Mouse (Mus musculus): ENCODE measurements around the gene Pqbp1. TPM values are rescaled to one million over a fixed set of nuclear protein-coding genes. Genes with fewer than 3 reads are reported as not detected.

Pqbp1 gene
- polyA plus RNA-seq (2014; fragmentation: Illumina TruSeq; extraction: RNeasy Lipid Tissue Mini Kit (QIAGEN cat#74804); ENCODE audit: low replicate concordance) = 5.5 TPM

DNA sequence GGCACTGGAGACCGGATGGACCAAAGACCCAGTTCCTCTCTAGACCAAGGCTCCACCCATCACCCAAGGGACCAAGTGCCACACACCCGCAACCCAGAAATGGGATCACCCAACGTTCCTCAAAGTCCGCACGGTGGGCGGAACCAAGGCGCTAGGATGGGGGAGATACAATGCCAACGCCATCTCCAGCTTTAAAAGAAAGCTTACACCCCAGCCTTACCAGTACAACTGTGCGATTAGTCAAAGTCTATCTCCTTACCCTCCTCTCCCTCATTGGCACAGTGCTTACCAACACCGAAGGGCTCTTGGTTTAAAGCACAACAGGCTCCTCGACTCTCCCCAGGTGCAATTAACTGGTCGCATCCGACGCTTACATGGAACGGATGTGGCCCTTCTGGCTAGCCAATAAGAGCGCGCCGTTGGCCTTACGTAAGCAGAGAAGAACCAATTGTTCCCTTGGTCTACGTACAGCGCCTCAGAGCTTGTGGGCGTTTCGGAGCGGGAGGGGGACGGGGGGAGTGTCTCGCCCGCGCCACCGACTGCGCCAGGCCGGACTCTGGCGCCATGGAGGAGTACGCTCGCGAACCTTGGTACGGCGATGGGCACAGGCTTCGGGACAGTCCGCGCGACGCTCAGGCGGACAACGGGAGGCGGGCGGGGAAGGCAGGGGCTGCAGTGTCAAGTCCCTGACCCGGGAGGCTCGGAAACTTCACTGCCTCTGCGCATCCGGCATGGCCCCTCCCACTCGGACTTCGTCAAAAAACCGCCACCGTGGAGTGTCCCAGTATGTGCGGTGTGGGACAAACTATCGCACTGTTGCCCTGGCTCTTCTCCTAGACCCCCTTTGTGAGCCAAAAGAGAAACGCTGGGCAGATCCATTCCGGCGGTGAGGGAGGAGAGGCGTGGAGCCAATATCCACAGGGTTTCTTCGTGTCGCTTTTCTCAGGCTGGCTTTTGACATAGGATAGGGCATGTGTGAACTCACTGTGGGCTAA is at the start of gene Pqbp1, which contains the start of gene Timm17b:
Gene Pqbp1, minus strand, starts transcription at position 390 of the 995 bp plus-strand sequence.
Gene Timm17b, plus strand, starts transcription at position 478 of the 995 bp plus-strand sequence.

DNA sequence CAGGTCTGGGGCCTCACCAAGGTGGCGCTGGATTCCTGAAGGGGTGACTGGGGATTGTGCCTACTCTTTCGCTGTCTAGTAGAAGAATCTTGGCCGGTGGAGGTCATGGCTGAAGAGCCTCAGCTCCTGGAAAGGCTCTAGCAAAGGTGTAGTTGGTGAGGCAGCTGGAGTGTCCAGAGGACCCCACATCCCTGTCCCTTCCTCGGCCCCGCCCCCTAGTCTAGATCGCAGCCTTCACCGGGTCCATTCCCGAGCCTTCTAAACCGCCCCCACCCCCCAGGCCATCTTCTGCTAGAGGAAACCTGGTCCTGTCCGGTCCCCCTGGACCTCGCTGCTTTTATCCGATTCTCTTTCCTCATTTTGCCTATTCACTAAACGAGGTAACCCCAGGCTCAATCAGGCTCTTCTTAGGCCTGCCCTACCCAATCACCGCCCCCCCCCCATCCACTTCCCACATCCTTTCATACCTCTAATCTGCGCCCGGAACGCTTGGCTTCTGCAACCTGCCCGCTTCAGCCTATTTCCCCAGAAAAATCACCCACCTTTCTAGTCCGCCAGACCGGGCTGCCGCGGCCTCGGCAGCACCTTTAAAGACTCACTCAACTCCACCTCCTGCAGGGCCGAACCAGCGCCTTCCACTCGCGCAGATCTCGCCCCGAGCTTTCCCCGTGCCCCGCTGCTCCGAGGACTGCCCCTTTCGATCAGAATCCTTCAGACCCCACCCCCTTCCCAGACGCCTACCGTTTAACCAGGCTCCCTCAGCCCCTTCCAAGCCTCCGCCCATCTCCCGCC is 48.2 kb upstream of the Pqbp1 start, which contains the start of gene Hdac6:
Gene Hdac6, minus strand, starts transcription at position 782 of the 792 bp plus-strand sequence.

GRCm38 (mm10) chrX:7928270-7928790 is 29.3 kb upstream of the Pqbp1 start, which contains the start of gene Eras:
TSS of gene Eras (minus strand) at chrX:7928607.

DNA sequence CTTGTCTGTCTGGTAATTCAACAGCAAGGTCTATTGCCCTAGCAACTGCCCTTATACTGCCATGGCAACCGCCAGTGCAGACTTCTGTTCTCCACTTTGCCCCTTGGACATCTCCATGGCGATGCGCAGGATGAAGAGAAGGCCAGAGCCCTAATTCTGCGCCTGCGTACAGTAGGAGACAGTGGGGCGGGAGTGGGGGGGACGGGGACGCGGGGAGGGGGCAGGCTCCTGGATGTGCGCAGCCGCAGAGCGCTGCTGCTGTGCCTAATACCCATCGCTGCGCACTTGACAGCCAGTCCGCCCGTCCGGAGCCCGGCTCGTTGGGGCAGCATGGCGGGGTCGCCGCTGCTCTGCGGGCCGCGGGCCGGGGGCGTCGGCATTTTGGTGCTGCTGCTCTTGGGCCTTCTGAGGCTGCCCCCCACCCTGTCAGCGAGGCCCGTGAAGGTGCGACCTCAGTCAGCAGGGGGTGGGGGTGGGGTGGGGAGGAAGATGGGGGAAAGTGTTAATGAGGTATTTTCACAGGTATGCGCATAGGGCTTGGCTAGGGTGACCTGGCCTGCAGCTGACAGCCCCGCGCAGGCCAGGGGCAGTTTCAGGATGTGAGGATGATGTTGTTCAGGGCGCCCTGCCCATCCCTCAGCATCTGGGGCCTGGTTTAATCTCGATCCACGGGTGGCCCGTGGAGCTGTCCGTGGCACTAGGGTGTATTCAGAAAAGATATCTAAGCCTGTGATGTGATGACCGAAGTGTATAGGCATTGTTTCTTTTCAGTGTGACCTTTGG is 20.7 kb upstream of the Pqbp1 start, which contains the start of gene Pcsk1n:
Gene Pcsk1n, plus strand, starts transcription at position 222 of the 783 bp plus-strand sequence.

GRCm38 (mm10) chrX:7909242-7909641 is 10.2 kb upstream of the Pqbp1 start, which contains the start of gene Gm10490:
TSS of gene Gm10490 (plus strand) at chrX:7909542.

GRCm38 (mm10) chrX:7907735-7908134 is 8.7 kb upstream of the Pqbp1 start, which contains the start of gene Gm10491:
TSS of gene Gm10491 (minus strand) at chrX:7907835.

GRCm38 (mm10) chrX:7883841-7884567 is 15.1 kb downstream of the Pqbp1 start, which contains the start of gene Slc35a2:
TSS of gene Slc35a2 (plus strand) at chrX:7884028.

DNA sequence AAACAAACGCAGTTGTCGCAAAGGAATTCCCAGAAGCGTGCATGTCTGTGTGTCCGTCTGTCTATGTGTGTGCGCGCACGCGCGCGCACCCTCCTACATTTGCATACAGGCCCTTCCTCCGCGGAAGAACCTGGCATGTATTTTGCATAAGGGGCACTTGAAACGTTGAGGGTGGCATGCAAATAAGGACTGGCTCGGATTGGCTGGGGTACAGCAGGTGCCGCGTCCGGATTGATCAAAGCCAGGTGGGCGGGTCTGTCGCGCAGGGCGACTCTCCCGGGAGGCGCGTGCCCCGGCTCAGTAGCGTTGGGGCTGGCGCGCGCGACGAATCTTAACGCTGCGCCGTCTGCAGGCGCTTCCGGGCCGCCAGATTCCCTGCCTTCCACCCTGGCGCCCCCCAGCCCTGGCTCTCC is 21.1 kb downstream of the Pqbp1 start, which contains the start of gene Pim2:
Gene Pim2, plus strand, starts transcription at position 256 of the 413 bp plus-strand sequence.

Other genes starting within 250 kb of the Pqbp1 start
- gene Prickle3, start 242.0 kb downstream of the Pqbp1 start, polyA plus RNA-seq (2014; fragmentation: Illumina TruSeq; extraction: RNeasy Lipid Tissue Mini Kit (QIAGEN cat#74804); ENCODE audit: low replicate concordance) = 7.6 TPM
- gene Plp2, start 227.9 kb downstream of the Pqbp1 start, polyA plus RNA-seq (2014; fragmentation: Illumina TruSeq; extraction: RNeasy Lipid Tissue Mini Kit (QIAGEN cat#74804); ENCODE audit: low replicate concordance) = 26.2 TPM
- gene Magix, start 218.0 kb downstream of the Pqbp1 start, polyA plus RNA-seq (2014; fragmentation: Illumina TruSeq; extraction: RNeasy Lipid Tissue Mini Kit (QIAGEN cat#74804); ENCODE audit: low replicate concordance) = 0.33 TPM
- 33.0 TPM for gene Gpkow, start 202.1 kb downstream of the Pqbp1 start, polyA plus RNA-seq (2014; fragmentation: Illumina TruSeq; extraction: RNeasy Lipid Tissue Mini Kit (QIAGEN cat#74804); ENCODE audit: low replicate concordance)
- gene Wdr45, start 184.9 kb downstream of the Pqbp1 start, polyA plus RNA-seq (2014; fragmentation: Illumina TruSeq; extraction: RNeasy Lipid Tissue Mini Kit (QIAGEN cat#74804); ENCODE audit: low replicate concordance) = 3.8 TPM
- gene Gm45208, start 177.0 kb downstream of the Pqbp1 start, polyA plus RNA-seq (2014; fragmentation: Illumina TruSeq; extraction: RNeasy Lipid Tissue Mini Kit (QIAGEN cat#74804); ENCODE audit: low replicate concordance) = not detected
- gene Praf2, start 170.8 kb downstream of the Pqbp1 start, polyA plus RNA-seq (2014; fragmentation: Illumina TruSeq; extraction: RNeasy Lipid Tissue Mini Kit (QIAGEN cat#74804); ENCODE audit: low replicate concordance) = 12.1 TPM
- 4.6 TPM for gene Ccdc120, start 148.4 kb downstream of the Pqbp1 start, polyA plus RNA-seq (2014; fragmentation: Illumina TruSeq; extraction: RNeasy Lipid Tissue Mini Kit (QIAGEN cat#74804); ENCODE audit: low replicate concordance)
- gene Tfe3, start 136.7 kb downstream of the Pqbp1 start, polyA plus RNA-seq (2014; fragmentation: Illumina TruSeq; extraction: RNeasy Lipid Tissue Mini Kit (QIAGEN cat#74804); ENCODE audit: low replicate concordance) = 3.7 TPM
- gene Gripap1, start 109.5 kb downstream of the Pqbp1 start, polyA plus RNA-seq (2014; fragmentation: Illumina TruSeq; extraction: RNeasy Lipid Tissue Mini Kit (QIAGEN cat#74804); ENCODE audit: low replicate concordance) = 21.4 TPM
- gene Kcnd1, start 77.0 kb downstream of the Pqbp1 start, polyA plus RNA-seq (2014; fragmentation: Illumina TruSeq; extraction: RNeasy Lipid Tissue Mini Kit (QIAGEN cat#74804); ENCODE audit: low replicate concordance) = 0.89 TPM
- gene Otud5, start 57.9 kb downstream of the Pqbp1 start, polyA plus RNA-seq (2014; fragmentation: Illumina TruSeq; extraction: RNeasy Lipid Tissue Mini Kit (QIAGEN cat#74804); ENCODE audit: low replicate concordance) = 26.6 TPM
- gene Pim2, start 21.0 kb downstream of the Pqbp1 start, polyA plus RNA-seq (2014; fragmentation: Illumina TruSeq; extraction: RNeasy Lipid Tissue Mini Kit (QIAGEN cat#74804); ENCODE audit: low replicate concordance) = 3.7 TPM
- gene Slc35a2, start 15.2 kb downstream of the Pqbp1 start, polyA plus RNA-seq (2014; fragmentation: Illumina TruSeq; extraction: RNeasy Lipid Tissue Mini Kit (QIAGEN cat#74804); ENCODE audit: low replicate concordance) = 6.4 TPM
- gene Timm17b, start 88 bp upstream of the Pqbp1 start, polyA plus RNA-seq (2014; fragmentation: Illumina TruSeq; extraction: RNeasy Lipid Tissue Mini Kit (QIAGEN cat#74804); ENCODE audit: low replicate concordance) = 1.5 TPM
- gene Gm10491, start 8.6 kb upstream of the Pqbp1 start, polyA plus RNA-seq (2014; fragmentation: Illumina TruSeq; extraction: RNeasy Lipid Tissue Mini Kit (QIAGEN cat#74804); ENCODE audit: low replicate concordance) = not detected
- not detected for gene Gm10490, start 10.3 kb upstream of the Pqbp1 start, polyA plus RNA-seq (2014; fragmentation: Illumina TruSeq; extraction: RNeasy Lipid Tissue Mini Kit (QIAGEN cat#74804); ENCODE audit: low replicate concordance)
- gene Pcsk1n, start 20.6 kb upstream of the Pqbp1 start, polyA plus RNA-seq (2014; fragmentation: Illumina TruSeq; extraction: RNeasy Lipid Tissue Mini Kit (QIAGEN cat#74804); ENCODE audit: low replicate concordance) = not detected
- gene Eras, start 29.3 kb upstream of the Pqbp1 start, polyA plus RNA-seq (2014; fragmentation: Illumina TruSeq; extraction: RNeasy Lipid Tissue Mini Kit (QIAGEN cat#74804); ENCODE audit: low replicate concordance) = not detected
- gene Hdac6, start 48.6 kb upstream of the Pqbp1 start, polyA plus RNA-seq (2014; fragmentation: Illumina TruSeq; extraction: RNeasy Lipid Tissue Mini Kit (QIAGEN cat#74804); ENCODE audit: low replicate concordance) = 0.30 TPM
- gene Gata1, start 78.8 kb upstream of the Pqbp1 start, polyA plus RNA-seq (2014; fragmentation: Illumina TruSeq; extraction: RNeasy Lipid Tissue Mini Kit (QIAGEN cat#74804); ENCODE audit: low replicate concordance) = not detected
- 1,103 TPM for gene Glod5, start 119.2 kb upstream of the Pqbp1 start, polyA plus RNA-seq (2014; fragmentation: Illumina TruSeq; extraction: RNeasy Lipid Tissue Mini Kit (QIAGEN cat#74804); ENCODE audit: low replicate concordance)
- gene Suv39h1, start 175.5 kb upstream of the Pqbp1 start, polyA plus RNA-seq (2014; fragmentation: Illumina TruSeq; extraction: RNeasy Lipid Tissue Mini Kit (QIAGEN cat#74804); ENCODE audit: low replicate concordance) = 8.6 TPM
- 0.59 TPM for gene Was, start 191.2 kb upstream of the Pqbp1 start, polyA plus RNA-seq (2014; fragmentation: Illumina TruSeq; extraction: RNeasy Lipid Tissue Mini Kit (QIAGEN cat#74804); ENCODE audit: low replicate concordance)
- 60.9 TPM for gene Wdr13, start 233.6 kb upstream of the Pqbp1 start, polyA plus RNA-seq (2014; fragmentation: Illumina TruSeq; extraction: RNeasy Lipid Tissue Mini Kit (QIAGEN cat#74804); ENCODE audit: low replicate concordance)
- 554 TPM for gene Rbm3, start 246.6 kb upstream of the Pqbp1 start, polyA plus RNA-seq (2014; fragmentation: Illumina TruSeq; extraction: RNeasy Lipid Tissue Mini Kit (QIAGEN cat#74804); ENCODE audit: low replicate concordance)